Mouse (Mus musculus): ENCODE measurements at regions not wholly inside any gene's neighbourhood (a gene's known extent, or its start where the extent isn't known, plus 50 kb on each side); places are given as distances from the start of the nearest gene placed in this dataset.

DNA sequence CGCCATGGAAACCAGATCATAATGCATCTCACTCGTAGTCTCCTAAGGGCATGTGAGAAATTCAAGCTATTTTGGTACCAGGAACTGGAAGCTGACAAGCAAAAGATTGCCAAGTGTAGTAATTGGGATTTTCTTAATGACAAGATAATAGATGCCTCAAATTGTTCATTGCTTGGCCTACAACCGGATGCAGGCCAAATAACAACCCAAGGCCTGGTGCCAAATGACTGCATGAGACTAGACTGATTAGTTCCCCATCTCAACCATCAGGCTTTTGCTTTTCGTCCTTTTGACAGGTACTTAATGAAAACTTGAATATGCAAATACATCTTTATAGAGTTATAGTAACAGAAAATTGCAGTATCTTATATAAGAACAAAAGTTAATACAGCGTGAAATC is 780.4 kb upstream of the Frg1 start:
- TF ChIP-seq CTCF (IDR thresholded peaks at IDR 0.05; ENCODE audit: extremely low read depth, insufficient read depth, low read length), result no peak
- TF ChIP-seq POLR2A (IDR thresholded peaks at IDR 0.05; ENCODE audit: extremely low read depth, insufficient read depth, low read length), result no peak
